8 mouse cellular contexts compared by ENCODE assay signal in genomic region chr1:15993561-15994410, GRCm38 (mm10).
A peak's percentile ranks its signal among the peaks of the same experiment; 100 is the strongest.
DNase-seq lines count a peak whose midpoint lies in the region; ATAC-seq and TF ChIP-seq lines count a peak whose summit lies in the region.

No protein-coding gene starts in this region.

- no peak for ATAC-seq in megakaryocyte progenitor cell, adult 5-6 weeks (replicated peaks; ENCODE audit: poor library complexity)

- H3K27ac ChIP-seq in embryonic facial prominence, embryonic 10.5 days (replicated peaks), result no peak overlapping the region

- peak; percentile 26; the same call in 1 of the 2 replicates for TF ChIP-seq CTCF in lung, adult 2 months (IDR thresholded peaks at IDR 0.05; ENCODE audit: insufficient read depth, low read length)

- TF ChIP-seq POLR2A in lung, adult 2 months (IDR thresholded peaks at IDR 0.05; ENCODE audit: borderline replicate concordance, extremely low read depth, low read depth, low read length), result no peak

- no peak overlapping the region for H3K4me3 ChIP-seq in lung, adult 2 months (replicated peaks; ENCODE audit: extremely low read depth, low read depth, low read length)
- H3K4me3 ChIP-seq in embryonic facial prominence, embryonic 10.5 days, result no peak overlapping the region

- no peaks in the 10 kb centered on the region for H3K36me3 ChIP-seq in embryonic facial prominence, embryonic 10.5 days (replicated peaks)

- no peaks in the 10 kb centered on the region for H3K4me1 ChIP-seq in lung, adult 2 months (ENCODE audit: control insufficient read depth, insufficient read depth, low read length)
- 0 out of 2 replicates have a peak, but pooled peaks cover 9% of the 10 kb centered on the region for H3K4me1 ChIP-seq in embryonic facial prominence, embryonic 10.5 days

- no peaks in the 10 kb centered on the region for H3K27me3 ChIP-seq in embryonic facial prominence, embryonic 10.5 days (replicated peaks; ENCODE audit: low read depth, poor library complexity, severe bottlenecking)

- no peaks in the 10 kb centered on the region for H3K9me3 ChIP-seq in embryonic facial prominence, embryonic 10.5 days

- WGBS in lung, adult 2 months, result 59% methylated on average over 4 of the region's 4 CpGs
- WGBS in embryonic facial prominence, embryonic 10.5 days, result 32% methylated on average over 4 of the region's 4 CpGs

- no peak for DNase-seq in lung, adult 2 months
- no peak for DNase-seq in lung, postnatal 10 days
- DNase-seq in adrenal gland, postnatal 14 days, result peak; percentile 9
- DNase-seq in embryonic facial prominence, embryonic 10.5 days (ENCODE audit: low spot score), result peak; percentile 10
- peak; percentile 47 for DNase-seq in kidney, postnatal 10 days
- DNase-seq in retina, embryonic 14.5 days (ENCODE audit: low spot score), result peak; percentile 49
- no peak for DNase-seq in thymus, postnatal 10 days (ENCODE audit: low spot score in 2 of 2)

Comparison
In these comparisons a context has a peak if more than half of its experiments do, and no peak if none do; other contexts are left out.
1. DNase-seq: peak in adrenal gland, postnatal 14 days (single experiment), embryonic facial prominence, embryonic 10.5 days (single experiment), kidney, postnatal 10 days (single experiment) and retina, embryonic 14.5 days (single experiment); none in lung, adult 2 months (single experiment), lung, postnatal 10 days (single experiment) and thymus, postnatal 10 days (0 of 2).